Mouse (Mus musculus): ENCODE measurements around the gene Fbxw10.

The Fbxw10 gene

GRCm38 (mm10) chr11:62846961-62847654, at the start of gene Fbxw10:
Gene Fbxw10 (plus strand): TSS chr11:62847069.
- peak; percentile 12 to 34 for DNase-seq (ENCODE audit: low spot score in 2 of 2)

GRCm38 (mm10) chr11:62804119-62804518, 42.8 kb upstream of the Fbxw10 start:
- no peak for DNase-seq (ENCODE audit: low spot score in 2 of 2)

GRCm38 (mm10) chr11:62807965-62808364, 38.9 kb upstream of the Fbxw10 start:
- DNase-seq (ENCODE audit: low spot score in 2 of 2), result no peak

GRCm38 (mm10) chr11:62809201-62809600, 37.7 kb upstream of the Fbxw10 start:
- DNase-seq (ENCODE audit: low spot score in 2 of 2), result no peak

- no peak for DNase-seq (ENCODE audit: low spot score in 2 of 2)
Measured at GRCm38 (mm10) chr11:62812268-62812667, 34.6 kb upstream of the Fbxw10 start.

- no peak for DNase-seq (ENCODE audit: low spot score in 2 of 2)
Measured at GRCm38 (mm10) chr11:62813497-62813896, 33.4 kb upstream of the Fbxw10 start.

GRCm38 (mm10) chr11:62813970-62814624, 32.8 kb upstream of the Fbxw10 start:
- DNase-seq (ENCODE audit: low spot score in 2 of 2), result no peak

- DNase-seq (ENCODE audit: low spot score in 2 of 2), result no peak
Measured at GRCm38 (mm10) chr11:62814625-62815024, 32.2 kb upstream of the Fbxw10 start.

GRCm38 (mm10) chr11:62815438-62815837, 31.4 kb upstream of the Fbxw10 start:
- no peak for DNase-seq (ENCODE audit: low spot score in 2 of 2)

GRCm38 (mm10) chr11:62816591-62816990, 30.3 kb upstream of the Fbxw10 start:
- no peak for DNase-seq (ENCODE audit: low spot score in 2 of 2)

- DNase-seq (ENCODE audit: low spot score in 2 of 2), result no peak
Measured at GRCm38 (mm10) chr11:62819059-62819686, 27.7 kb upstream of the Fbxw10 start.

GRCm38 (mm10) chr11:62820059-62820541, 26.8 kb upstream of the Fbxw10 start, which contains the start of gene Trim16:
Gene Trim16 (plus strand): TSS chr11:62820231.
- peak; percentile 48 to 63 for DNase-seq (ENCODE audit: low spot score in 2 of 2)

GRCm38 (mm10) chr11:62820661-62821437, 26.0 kb upstream of the Fbxw10 start:
- peak; percentile 26 to 31 for DNase-seq (ENCODE audit: low spot score in 2 of 2)

GRCm38 (mm10) chr11:62821893-62822292, 25.0 kb upstream of the Fbxw10 start:
- DNase-seq (ENCODE audit: low spot score in 2 of 2), result peak; percentile 11 to 15

- DNase-seq (ENCODE audit: low spot score in 2 of 2), result no peak
Measured at GRCm38 (mm10) chr11:62824211-62824610, 22.7 kb upstream of the Fbxw10 start.

- no peak for DNase-seq (ENCODE audit: low spot score in 2 of 2)
Measured at GRCm38 (mm10) chr11:62825222-62826105, 21.4 kb upstream of the Fbxw10 start.

- no peak for DNase-seq (ENCODE audit: low spot score in 2 of 2)
Measured at GRCm38 (mm10) chr11:62826106-62826733, 20.6 kb upstream of the Fbxw10 start.

GRCm38 (mm10) chr11:62827135-62827534, 19.7 kb upstream of the Fbxw10 start:
- DNase-seq (ENCODE audit: low spot score in 2 of 2), result no peak

GRCm38 (mm10) chr11:62827911-62828310, 19.0 kb upstream of the Fbxw10 start:
- DNase-seq (ENCODE audit: low spot score in 2 of 2), result no peak

- DNase-seq (ENCODE audit: low spot score in 2 of 2), result no peak
Measured at GRCm38 (mm10) chr11:62830387-62830786, 16.5 kb upstream of the Fbxw10 start.

Measured in spleen, postnatal 36 days (tissue).